Mouse (Mus musculus) embryonic facial prominence, embryonic 10.5 days (tissue): ENCODE results near the gene Abcc1. TPM values are rescaled to one million over a fixed set of nuclear protein-coding genes. Genes with fewer than 3 reads are reported as not detected.
A peak's percentile ranks its signal among the peaks of the same experiment; 100 is the strongest.

Experiments
- DNase-seq: peaks from one replicate; pipeline ENCODE4 v3.0.0-alpha.2; 2017; ENCODE audit warnings: low spot score
- H3K27ac ChIP-seq: fragments of 300-500 bp; sonication (generic); replicated peaks from 2 replicates; pipeline ENCODE4 v1.5.1; 2016; ENCODE audit warnings: mild to moderate bottlenecking
- H3K27me3 ChIP-seq: fragments of 300-500 bp; sonication (generic); replicated peaks from 2 replicates; pipeline ENCODE4 v1.6.1; 2016; ENCODE audit warnings: low read depth, mild to moderate bottlenecking; ENCODE audit not compliant: poor library complexity, severe bottlenecking
- H3K36me3 ChIP-seq: fragments of 300-500 bp; sonication (generic); replicated peaks from 2 replicates; pipeline ENCODE4 v1.6.1; 2016; ENCODE audit warnings: mild to moderate bottlenecking, moderate library complexity
- H3K4me1 ChIP-seq: fragments of 300-500 bp; sonication (generic); 2 replicates; pipeline ENCODE4 v1.6.1; 2016
- H3K4me3 ChIP-seq: fragments of 300-500 bp; sonication (generic); 2 replicates; pipeline ENCODE4 v1.5.1; 2016; ENCODE audit warnings: mild to moderate bottlenecking, moderate library complexity
- H3K9me3 ChIP-seq: fragments of 300-500 bp; sonication (generic); 2 replicates; pipeline ENCODE4 v1.6.1; 2016; ENCODE audit warnings: mild to moderate bottlenecking
- WGBS: fragments of 180-500 bp; shearing (Covaris S2); methylation state at CpG from one replicate; pipeline ENCODE4 v1.1.7; 2016; 5-methylcytosine and 5-hydroxymethylcytosine counted together
- polyA plus RNA-seq: library from polyadenylated mRNA; unstranded; fragments of >200 nt; fragmentation: Nextera tagmentation; extraction: Ambion mirVana; gene quantifications from 2 replicates; pipeline ENCODE4 v1.2.1, GENCODE M21; 2016

The Abcc1 gene
- polyA plus RNA-seq, 1 experiment from 2014 or later, result 12.1 TPM

DNA sequence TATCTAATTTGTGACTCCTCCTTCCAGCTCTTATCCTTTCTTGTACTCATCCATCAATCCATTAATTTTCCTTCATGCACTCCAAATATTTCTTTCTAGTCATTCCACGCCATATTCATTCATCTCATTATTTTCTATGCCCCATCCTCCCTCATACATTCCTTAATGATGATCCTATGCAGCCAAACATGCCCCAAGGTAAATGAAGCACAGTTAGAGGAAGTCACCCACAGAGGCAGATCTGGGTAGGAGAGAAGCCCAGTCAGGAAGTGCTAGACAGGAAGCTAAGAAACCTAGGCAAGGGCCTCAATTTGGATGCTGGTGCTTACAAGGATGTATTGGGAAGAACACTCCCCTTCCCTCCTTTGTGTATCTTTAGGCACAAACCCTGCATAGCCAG is 121.9 kb downstream of the Abcc1 start:
- no peaks in the 10 kb centered on the region for H3K9me3 ChIP-seq
- H3K4me3 ChIP-seq, result no peak overlapping the region
- no peaks in the 10 kb centered on the region for H3K4me1 ChIP-seq
- H3K27me3 ChIP-seq, result no peaks in the 10 kb centered on the region
- H3K36me3 ChIP-seq, result no peaks in the 10 kb centered on the region
- 88% methylated on average over 1 of the region's 1 CpGs for WGBS
- no peak overlapping the region for H3K27ac ChIP-seq
- no peak for DNase-seq

DNA sequence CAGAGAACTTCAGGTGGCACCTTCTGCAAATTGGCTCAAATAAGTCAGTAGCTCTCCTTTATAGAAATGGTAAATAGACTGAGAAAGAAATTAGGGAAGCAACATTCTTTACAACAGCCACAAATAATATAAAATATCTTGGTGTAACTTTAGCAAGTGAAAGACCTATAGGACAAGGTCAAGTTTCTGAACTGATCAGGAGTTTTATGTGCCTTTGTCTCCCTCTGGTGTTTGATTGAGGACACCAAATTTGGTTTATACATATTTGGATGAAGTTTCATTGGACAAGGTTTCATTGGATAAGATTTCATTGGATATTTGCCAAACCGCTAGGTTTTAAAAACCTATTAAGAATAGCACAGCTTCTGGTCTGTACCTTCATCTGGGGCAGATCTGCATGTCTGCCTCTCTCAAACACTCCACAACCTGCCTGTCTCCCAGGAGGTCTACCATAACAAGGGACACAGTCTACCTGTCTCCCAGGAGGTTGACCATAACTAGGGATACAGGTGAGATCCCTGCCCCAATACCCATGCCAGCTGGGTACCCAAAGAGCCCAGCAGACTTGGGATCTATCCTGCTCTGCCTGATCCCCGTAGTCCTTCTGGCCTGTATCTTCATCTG is 132.2 kb downstream of the Abcc1 start:
- WGBS, result 81% methylated on average over 2 of the region's 2 CpGs
- Histone ChIP-seq H3K9me3 (no peaks in the 10 kb centered on the region), H3K36me3 (no peaks in the 10 kb centered on the region), H3K4me3 (no peak overlapping the region), H3K4me1 (no peaks in the 10 kb centered on the region), H3K27me3 (no peaks in the 10 kb centered on the region), H3K27ac (no peak overlapping the region)
- DNase-seq, result no peak

- Histone ChIP-seq H3K36me3 (no peaks in the 10 kb centered on the region), H3K27ac (no peak overlapping the region), H3K4me3 (no peak overlapping the region), H3K27me3 (no peaks in the 10 kb centered on the region), H3K4me1 (peaks cover 10% of the 10 kb centered on the region), H3K9me3 (no peaks in the 10 kb centered on the region)
- no peak for DNase-seq
- WGBS, result 83% methylated on average over 8 of the region's 8 CpGs
Measured at GRCm38 (mm10) chr16:14501649-14502360, 140.4 kb downstream of the Abcc1 start.

DNA sequence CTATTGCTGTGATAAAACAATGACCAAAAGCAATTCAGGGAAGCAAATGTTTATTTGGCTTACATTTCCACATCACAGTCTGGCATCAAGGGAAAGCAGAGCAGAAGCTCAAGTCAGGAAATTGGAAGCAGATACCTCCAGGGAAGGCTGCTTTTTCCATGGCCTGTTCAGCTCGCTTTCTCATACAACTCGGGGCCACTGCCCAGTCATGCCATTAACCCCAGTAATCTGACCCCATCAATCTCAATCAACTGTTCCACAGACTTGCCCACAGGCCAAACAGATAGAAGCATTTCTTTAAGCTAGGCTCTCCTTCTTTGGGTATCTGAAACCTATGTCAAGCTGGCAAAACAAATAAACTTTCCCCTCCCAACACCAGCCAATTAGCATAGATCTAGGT is 145.1 kb downstream of the Abcc1 start:
- 19% methylated on average over 2 of the region's 2 CpGs for WGBS
- H3K27ac ChIP-seq, result no peak overlapping the region

More for the DNA sequence above, 145.1 kb downstream of the Abcc1 start:
- Histone ChIP-seq H3K27me3 (no peaks in the 10 kb centered on the region), H3K36me3 (no peaks in the 10 kb centered on the region), H3K9me3 (no peaks in the 10 kb centered on the region), H3K4me1 (peaks cover 13% of the 10 kb centered on the region), H3K4me3 (no peak overlapping the region)
- peak; percentile 61 for DNase-seq

Other genes starting within 250 kb of the Abcc1 start
- 182 and 197 TPM in 2 replicates for gene Nde1, start 198.3 kb upstream of the Abcc1 start, polyA plus RNA-seq
- gene Marf1, start 198.2 kb upstream of the Abcc1 start, polyA plus RNA-seq, result 17.1 and 17.3 TPM in 2 replicates
- 0.08 and 0.17 TPM in 2 replicates for gene Myh11, start 70.2 kb upstream of the Abcc1 start, polyA plus RNA-seq
- 149 and 151 TPM in 2 replicates for gene Fopnl, start 44.2 kb upstream of the Abcc1 start, polyA plus RNA-seq
- not detected in 2 replicates for gene A630010A05Rik, start 200.8 kb downstream of the Abcc1 start, polyA plus RNA-seq